Mouse (Mus musculus): ENCODE results near the gene Mxi1.

The Mxi1 gene

GRCm38 (mm10) chr19:53324866-53325265 is 14.5 kb downstream of the Mxi1 start:
- no peak for DNase-seq (ENCODE audit: low read depth)

DNA sequence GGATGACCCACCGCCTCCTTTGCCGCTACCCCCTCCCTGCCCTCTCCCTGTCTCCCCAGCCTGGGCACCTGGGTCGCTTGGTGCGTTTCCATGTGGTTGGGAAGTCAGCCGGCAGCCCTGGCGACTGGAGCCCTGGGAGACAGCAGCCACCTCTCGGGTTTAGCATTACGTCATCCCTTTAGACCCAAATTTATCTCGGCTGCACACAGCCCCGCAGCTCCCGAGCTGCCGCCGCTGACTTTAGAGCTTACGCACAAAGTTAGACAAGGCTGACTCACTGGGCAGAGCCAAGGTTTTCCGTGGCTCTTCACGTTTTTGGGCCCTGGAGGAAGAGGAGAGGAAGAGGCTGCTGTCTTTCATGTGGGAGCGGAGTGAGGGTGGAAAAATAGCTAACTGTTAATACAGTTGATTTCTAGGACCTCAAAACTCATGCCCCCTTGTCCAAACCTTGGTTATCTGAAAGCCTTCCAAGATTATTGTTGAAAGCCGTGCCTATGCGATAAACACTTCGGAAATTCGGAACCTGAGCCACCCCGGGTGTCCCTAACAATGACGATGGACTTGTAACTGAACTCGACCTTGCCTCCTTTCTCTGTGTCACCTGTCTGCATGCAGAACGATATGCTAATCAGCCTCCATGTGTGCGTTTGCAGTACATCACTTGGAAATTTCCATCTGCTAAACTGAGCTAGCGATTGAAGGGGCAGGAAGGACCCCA is 15.4 kb downstream of the Mxi1 start:
- no peak for DNase-seq (ENCODE audit: low read depth)

- DNase-seq (ENCODE audit: low read depth) = no peak
Observed at GRCm38 (mm10) chr19:53328116-53328515, 17.8 kb downstream of the Mxi1 start.

GRCm38 (mm10) chr19:53329221-53329991 is 19.1 kb downstream of the Mxi1 start:
- DNase-seq (ENCODE audit: low read depth) = no peak

- no peak for DNase-seq (ENCODE audit: low read depth)
Observed at GRCm38 (mm10) chr19:53329992-53330381, 19.7 kb downstream of the Mxi1 start.

DNA sequence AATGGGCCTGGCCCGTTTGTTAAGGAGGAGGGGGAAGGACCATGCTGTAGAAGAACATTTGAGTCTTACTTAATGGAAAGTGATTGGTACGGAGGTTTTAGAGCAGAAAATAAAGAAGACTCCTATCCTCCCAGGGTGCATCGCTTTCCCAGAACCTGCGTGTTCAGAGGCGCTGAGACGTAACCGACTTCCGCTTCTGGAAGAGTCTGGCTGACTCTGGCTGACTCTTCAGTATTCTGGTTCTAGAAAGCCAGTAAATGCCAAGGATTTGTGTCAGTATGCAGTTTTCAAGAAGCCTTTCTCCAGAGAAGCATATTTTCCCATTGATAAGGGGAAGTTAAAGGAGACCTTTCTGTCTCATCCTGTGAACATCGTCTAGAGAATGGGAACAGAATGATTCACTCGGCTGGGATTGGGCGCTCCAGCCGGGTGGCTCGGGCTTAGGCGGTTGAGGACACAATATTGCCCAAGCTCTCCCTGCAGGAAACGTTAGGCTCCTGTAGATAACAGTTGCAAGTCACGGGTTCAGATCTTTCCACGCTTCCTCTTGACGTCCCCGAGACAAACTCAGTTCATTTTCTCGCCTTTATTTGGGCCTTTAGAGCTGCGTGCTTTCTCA is 21.7 kb downstream of the Mxi1 start:
- DNase-seq (ENCODE audit: low read depth) = no peak

GRCm38 (mm10) chr19:53333730-53334129 is 23.4 kb downstream of the Mxi1 start:
- DNase-seq (ENCODE audit: low read depth) = no peak

DNA sequence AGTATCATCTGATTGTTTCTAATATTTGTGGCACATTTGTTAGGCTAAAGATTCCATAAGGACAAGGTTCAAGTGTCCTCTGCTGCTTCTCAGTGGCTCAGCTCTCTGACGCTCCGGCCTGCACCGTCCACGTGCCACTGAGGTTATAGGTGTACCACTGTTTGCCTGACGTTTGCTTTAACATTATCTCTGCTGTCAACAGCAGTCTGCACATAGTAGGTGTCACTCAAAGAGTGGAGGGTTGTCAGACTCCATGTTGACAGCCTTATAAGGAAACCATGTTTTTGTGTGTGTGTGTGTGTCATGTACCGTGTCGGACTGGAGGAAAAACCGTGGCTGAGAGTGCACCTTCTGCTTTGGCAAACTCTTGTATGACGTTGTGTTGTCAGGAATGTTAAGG is 24.9 kb downstream of the Mxi1 start:
- no peak for DNase-seq (ENCODE audit: low read depth)

- peak; percentile 17 for DNase-seq (ENCODE audit: low read depth)
Observed at GRCm38 (mm10) chr19:53340423-53340822, 30.1 kb downstream of the Mxi1 start.

DNA sequence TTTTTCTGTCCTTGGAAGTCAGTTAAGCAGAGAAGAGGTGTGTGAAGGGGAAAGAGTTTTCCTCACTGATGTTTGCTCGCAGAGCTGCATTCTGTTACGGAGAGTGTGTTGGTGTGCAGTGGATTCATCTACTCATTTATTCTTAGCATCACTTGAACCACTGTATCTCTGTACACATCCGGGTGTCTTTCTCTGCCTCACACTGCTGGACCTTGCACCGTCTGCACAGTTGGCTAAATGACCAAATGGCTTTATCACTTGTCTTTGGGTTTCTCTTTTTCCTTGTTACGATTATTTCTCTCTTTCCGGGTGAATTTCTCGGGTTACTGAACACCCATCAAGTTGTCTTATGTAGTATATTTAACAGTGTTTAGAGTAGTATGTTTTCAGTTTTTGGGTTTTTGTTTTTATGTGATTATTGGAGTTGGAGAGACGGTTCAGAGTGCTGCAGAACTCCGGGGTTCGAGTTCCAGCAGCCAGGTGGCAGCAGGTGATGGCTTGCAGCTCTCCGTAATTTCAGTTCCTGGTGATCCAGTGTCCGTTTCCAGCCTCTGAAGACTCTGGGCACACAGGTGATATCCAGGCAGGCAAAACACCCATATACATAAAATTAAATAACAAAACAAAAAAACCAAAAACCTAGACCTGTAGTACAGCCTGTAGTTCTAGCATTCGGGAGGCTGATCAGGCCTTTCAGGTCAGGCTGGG is 33.0 kb downstream of the Mxi1 start:
- DNase-seq (ENCODE audit: low read depth) = no peak

DNA sequence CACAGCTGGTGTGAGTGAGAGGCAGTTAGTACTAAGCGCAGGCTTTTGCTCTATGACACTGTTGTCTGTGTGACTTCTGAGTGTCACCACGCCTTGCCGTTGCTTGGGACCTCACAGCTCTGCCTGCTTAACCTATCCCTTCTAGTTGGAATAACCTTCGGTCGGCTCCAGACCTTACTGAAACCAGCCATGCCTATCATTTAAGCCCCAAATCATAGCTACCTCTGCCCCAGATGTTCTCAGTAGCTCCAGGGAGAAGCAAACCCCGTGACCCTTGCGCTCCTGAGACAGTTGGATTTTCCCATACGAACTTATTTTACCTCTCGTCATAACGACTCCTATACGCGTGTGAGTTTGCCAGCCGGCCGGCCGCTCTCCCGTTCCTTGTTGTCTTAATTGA is 33.7 kb downstream of the Mxi1 start:
- DNase-seq (ENCODE audit: low read depth) = no peak

DNA sequence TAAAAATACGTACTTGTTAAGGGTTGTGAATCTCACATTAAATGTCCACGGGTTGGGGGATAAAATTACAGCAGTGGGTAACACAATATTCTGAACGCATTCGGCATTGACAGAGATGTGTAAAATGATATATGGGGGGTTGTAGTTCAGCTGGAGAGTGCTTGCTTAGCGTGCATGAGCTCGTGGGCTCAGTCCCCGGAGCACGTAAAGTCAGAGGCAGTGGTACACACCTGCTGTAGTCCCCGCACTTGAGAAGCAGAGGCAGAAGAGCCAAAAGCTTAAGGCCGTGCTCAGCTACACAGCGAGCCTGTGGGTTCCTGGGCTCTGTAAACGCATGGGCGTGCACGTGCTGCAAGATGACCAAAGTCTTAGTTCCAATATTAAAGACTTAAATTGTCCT is 35.4 kb downstream of the Mxi1 start:
- no peak for DNase-seq (ENCODE audit: low read depth)

GRCm38 (mm10) chr19:53353864-53354263 is 43.5 kb downstream of the Mxi1 start:
- no peak for DNase-seq (ENCODE audit: low read depth)

DNA sequence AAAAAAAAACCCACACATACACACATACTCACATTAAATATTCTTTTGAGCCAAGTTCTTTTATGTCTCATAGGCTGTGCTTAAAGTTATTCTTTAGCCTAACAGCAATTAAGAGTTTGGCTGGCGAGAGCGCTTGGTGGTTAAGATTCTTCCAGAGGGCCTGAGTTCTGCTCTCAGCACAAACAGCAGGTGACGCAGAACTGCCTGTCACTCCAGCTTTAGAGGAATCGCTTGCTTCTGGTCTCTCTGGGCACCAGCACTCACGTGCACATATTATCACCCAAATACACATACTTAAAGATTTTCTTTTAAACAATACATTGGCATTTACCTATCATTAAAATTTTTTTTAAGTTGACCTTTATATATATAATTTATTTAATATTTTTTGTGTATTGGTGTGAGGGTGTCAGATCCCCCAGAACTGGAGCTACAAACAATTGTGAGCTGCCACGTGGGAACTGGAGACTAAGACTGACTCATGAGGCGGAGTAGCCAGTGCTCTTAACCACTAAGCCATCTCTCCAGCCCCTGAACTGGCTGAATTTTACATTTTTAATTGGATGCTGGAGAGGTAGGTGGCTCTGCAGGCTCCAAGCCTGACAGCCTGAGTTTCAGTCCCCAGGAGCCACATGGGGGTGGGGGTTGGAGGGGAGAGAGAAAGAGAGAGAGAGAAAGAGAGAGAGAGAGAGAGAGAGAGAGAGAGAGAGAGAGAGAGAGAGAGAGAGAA is 44.1 kb downstream of the Mxi1 start:
- no peak for DNase-seq (ENCODE audit: low read depth)

- no peak for DNase-seq (ENCODE audit: low read depth)
Observed at GRCm38 (mm10) chr19:53355065-53355464, 44.7 kb downstream of the Mxi1 start.

GRCm38 (mm10) chr19:53359160-53360033 is 49.1 kb downstream of the Mxi1 start:
- DNase-seq (ENCODE audit: low read depth) = no peak

DNA sequence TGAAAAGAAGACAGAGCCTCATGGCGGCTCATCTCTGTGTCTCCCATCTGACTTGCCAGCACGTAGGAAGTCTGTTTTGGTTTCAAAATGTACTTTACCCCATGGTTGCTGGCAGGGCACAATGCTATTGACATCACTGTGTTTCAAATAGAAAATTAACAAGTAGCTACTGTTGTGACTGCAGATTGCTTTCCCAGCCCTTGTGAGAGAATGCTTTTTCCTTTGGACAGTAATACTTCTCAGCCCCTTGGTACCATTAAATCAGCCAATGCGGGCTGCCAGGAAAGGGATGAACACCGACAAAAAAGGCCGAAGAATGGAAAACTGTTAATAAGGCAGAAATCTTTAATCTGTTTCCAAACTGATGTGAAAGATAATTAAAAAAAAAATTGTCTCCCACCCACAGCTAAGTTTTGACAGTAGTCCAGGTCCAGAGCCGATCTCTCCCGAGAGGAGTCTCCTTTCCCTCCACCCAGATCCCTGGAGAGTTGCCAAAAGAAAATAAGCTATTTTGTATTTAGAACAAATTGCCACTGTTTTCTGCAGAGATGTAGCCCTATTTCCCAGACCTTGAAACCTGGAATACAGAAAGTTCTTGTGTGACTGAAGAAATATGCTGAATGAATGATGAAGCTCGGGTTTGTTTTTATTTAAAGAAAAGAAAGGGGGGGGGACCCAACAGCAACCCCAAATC is 50.1 kb downstream of the Mxi1 start:
- DNase-seq (ENCODE audit: low read depth) = no peak

GRCm38 (mm10) chr19:53362967-53363366 is 52.6 kb downstream of the Mxi1 start:
- DNase-seq (ENCODE audit: low read depth) = peak; percentile 34

DNA sequence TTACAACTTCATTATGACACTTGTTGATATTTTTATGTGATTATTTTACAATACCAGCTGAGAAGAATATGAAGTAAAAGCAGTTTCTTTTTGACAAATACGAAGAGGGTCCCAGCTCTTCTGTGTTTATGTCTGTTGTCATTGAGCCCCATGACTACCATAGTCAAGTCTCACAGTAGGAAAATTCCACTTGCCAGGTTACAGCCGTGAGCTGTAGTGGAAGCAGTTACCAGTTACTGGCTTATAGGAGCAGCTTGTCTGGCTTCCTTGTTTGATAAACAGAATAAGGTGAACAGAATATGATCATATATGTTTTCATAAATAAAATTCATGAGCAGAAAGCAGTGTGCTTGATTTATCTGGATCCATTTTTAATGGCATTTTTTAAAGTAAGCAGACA is 54.2 kb downstream of the Mxi1 start:
- DNase-seq (ENCODE audit: low read depth) = no peak

GRCm38 (mm10) chr19:53364963-53365362 is 54.6 kb downstream of the Mxi1 start:
- peak; percentile 13 for DNase-seq (ENCODE audit: low read depth)

Data from c-Kit-positive CD71-negative TER-119-negative erythroid progenitor cells, embryonic 14.5 days (primary cell).